Mouse (Mus musculus) heart, adult 2 months (tissue): ENCODE measurements around the gene Dpep2nb.

ENCODE experiments used
- CTCF ChIP-seq: fragments of 200-600 bp; IDR thresholded peaks from 2 replicates; pipeline ENCODE4 v1.8.1; 2022; ENCODE audit warnings: antibody characterized with exemption, mild to moderate bottlenecking, moderate library complexity
- POLR2A ChIP-seq: fragments of 200-500 bp; IDR thresholded peaks from 2 replicates; pipeline ENCODE4 v1.6.1; 2011; ENCODE audit warnings: mild to moderate bottlenecking, low read depth, low read length, control low read depth; ENCODE audit not compliant: insufficient read depth

- TF ChIP-seq CTCF, result no peak
- TF ChIP-seq POLR2A, result no peak
Observed at GRCm38 (mm10) chr8:106038721-106039120, 32.9 kb upstream of the Dpep2nb start.
